Mouse (Mus musculus) lung, postnatal 0 days (tissue): Measurements from ENCODE around the gene Bmpr1a. TPM values are rescaled to one million over a fixed set of nuclear protein-coding genes. Genes with fewer than 3 reads are reported as not detected.

Experiments
- ATAC-seq: fragments of 200-750 bp; cut with Nextera tagmentation; 2 replicates; pipeline ENCODE4 v1.8.0; 2017; ENCODE audit warnings: moderate library complexity
- DNase-seq: peaks from one replicate; pipeline ENCODE4 v3.0.0-alpha.2; 2016; ENCODE audit warnings: low spot score
- H3K27ac ChIP-seq: fragments of 300-500 bp; sonication (generic); 2 replicates; pipeline ENCODE4 v1.5.1; 2014; ENCODE audit warnings: antibody characterized with exemption, mild to moderate bottlenecking, low read length, mixed read lengths
- H3K27me3 ChIP-seq: fragments of 300-500 bp; sonication (generic); replicated peaks from 2 replicates; pipeline ENCODE4 v1.6.1; 2014; ENCODE audit warnings: low read length, mixed read lengths; ENCODE audit not compliant: insufficient read depth
- H3K36me3 ChIP-seq: fragments of 300-500 bp; sonication (generic); 2 replicates; pipeline ENCODE4 v1.6.1; 2014; ENCODE audit warnings: low read length, mixed read lengths; ENCODE audit not compliant: insufficient read depth
- H3K4me1 ChIP-seq: fragments of 300-500 bp; sonication (generic); 2 replicates; pipeline ENCODE4 v1.6.1; 2014; ENCODE audit warnings: antibody characterized with exemption, low read depth, low read length, mixed read lengths; ENCODE audit not compliant: insufficient read depth
- H3K4me2 ChIP-seq: fragments of 300-500 bp; sonication (generic); replicated peaks from 2 replicates; pipeline ENCODE4 v1.6.1; 2014; ENCODE audit warnings: low read depth, mild to moderate bottlenecking, low read length, moderate library complexity, mixed read lengths
- H3K4me3 ChIP-seq: fragments of 300-500 bp; sonication (generic); 2 replicates; pipeline ENCODE4 v1.5.1; 2014; ENCODE audit warnings: low read depth, low read length
- H3K9ac ChIP-seq: fragments of 300-500 bp; sonication (generic); replicated peaks from 2 replicates; pipeline ENCODE4 v1.6.1; 2014; ENCODE audit warnings: low read depth, mild to moderate bottlenecking
- H3K9me3 ChIP-seq: fragments of 300-500 bp; sonication (generic); 2 replicates; pipeline ENCODE4 v1.6.1; 2016; ENCODE audit warnings: low read length, mixed read lengths
- CTCF ChIP-seq: IDR thresholded peaks from 2 replicates; pipeline ENCODE4 v1.5.1; 2016; ENCODE audit warnings: antibody characterized with exemption, mild to moderate bottlenecking
- EP300 ChIP-seq: IDR thresholded peaks from 2 replicates; pipeline ENCODE4 v1.6.1; 2016; ENCODE audit warnings: antibody characterized with exemption, mild to moderate bottlenecking, control low read depth
- WGBS: fragments of 180-500 bp; shearing (Covaris S2); extraction: QIAGEN DNeasy Blood & Tissue Kit; methylation state at CpG from one replicate; pipeline ENCODE4 v1.1.7; 2014; 5-methylcytosine and 5-hydroxymethylcytosine counted together
- polyA plus RNA-seq: library from polyadenylated mRNA; unstranded; fragments of >200 nt; fragmentation: Nextera tagmentation; extraction: Ambion mirVana; gene quantifications from 2 replicates; pipeline ENCODE4 v1.2.1, GENCODE M21; 2015

The Bmpr1a gene
- polyA plus RNA-seq, 1 experiment from 2014 or later: 19.6 TPM

DNA sequence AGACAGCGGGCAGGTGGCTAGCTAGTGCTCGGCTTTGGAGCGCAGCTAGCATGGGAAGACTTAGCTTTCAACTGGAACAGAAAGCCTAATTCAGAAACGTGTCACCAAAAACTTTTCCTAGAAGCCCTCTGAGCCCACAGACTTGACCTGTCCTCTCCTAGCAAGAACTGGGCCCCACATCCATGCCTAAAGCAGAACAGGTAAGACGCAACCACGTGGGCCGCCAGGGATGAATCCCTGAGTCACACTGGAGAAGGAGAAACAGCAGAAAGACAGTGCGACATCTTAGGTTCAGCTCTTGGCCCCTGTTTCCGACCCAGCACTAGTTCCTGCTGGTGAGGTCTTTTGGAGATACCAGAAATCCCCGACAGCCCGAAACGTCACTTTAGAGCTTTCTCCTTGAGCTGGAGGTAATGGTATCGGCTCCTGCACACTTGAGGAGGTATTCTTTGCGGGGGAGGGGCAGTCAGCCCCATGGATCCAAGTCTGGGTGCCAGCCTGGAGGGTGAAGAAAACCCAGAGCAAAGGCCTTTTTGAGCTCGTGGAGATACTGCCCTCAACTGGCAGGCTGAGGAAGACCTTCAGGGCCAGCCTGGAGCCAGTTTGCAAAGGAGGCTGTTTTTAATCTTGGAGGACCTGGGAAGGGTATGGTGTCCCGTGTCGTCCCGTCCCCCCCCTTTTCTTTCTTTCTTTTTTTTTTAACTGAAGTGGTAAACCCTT, 140.3 kb downstream of the Bmpr1a start:
- Histone ChIP-seq H3K27ac (no peak overlapping the region), H3K36me3 (no peaks in the 10 kb centered on the region), H3K4me3 (peak overlapping the region; percentile 35), H3K27me3 (no peaks in the 10 kb centered on the region), H3K4me1 (no peaks in the 10 kb centered on the region), H3K9me3 (no peaks in the 10 kb centered on the region), H3K4me2 (peak overlapping the region; percentile 58), H3K9ac (no peak overlapping the region; the same call in 1 of the 2 replicates)
- TF ChIP-seq CTCF (peak; percentile 85), EP300 (no peak)
- 26% methylated on average over 18 of the region's 18 CpGs for WGBS
- DNase-seq (peak; percentile 87), ATAC-seq (peak; percentile 73)

DNA sequence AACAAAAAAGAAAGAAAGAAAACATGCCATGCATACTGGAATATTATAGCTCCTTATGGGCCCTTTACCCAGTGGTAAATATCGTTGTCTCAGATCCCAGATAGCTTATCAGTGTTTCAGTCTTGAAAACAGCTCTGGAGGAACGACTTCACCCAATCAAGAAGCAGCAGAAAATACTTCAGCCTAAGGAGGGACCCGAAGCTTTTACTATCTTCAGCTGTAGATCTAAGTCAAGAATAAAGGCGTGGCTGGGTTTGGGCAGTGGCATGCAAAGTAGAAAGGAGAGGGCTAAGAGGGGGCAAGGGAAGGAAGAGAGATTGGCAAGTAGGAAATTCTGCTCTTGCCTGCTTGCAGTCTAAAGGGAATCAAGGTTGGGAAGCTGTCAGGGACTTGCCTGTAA, 141.0 kb downstream of the Bmpr1a start:
- no peaks in the 10 kb centered on the region for H3K4me1 ChIP-seq
- H3K9me3 ChIP-seq: no peaks in the 10 kb centered on the region
- H3K27me3 ChIP-seq: no peaks in the 10 kb centered on the region
- DNase-seq: no peak
- H3K36me3 ChIP-seq: no peaks in the 10 kb centered on the region
- no peak overlapping the region for H3K27ac ChIP-seq
- 31% methylated on average over 4 of the region's 4 CpGs for WGBS
- no peak for ATAC-seq
- H3K9ac ChIP-seq: no peak overlapping the region
- H3K4me3 ChIP-seq: no peak overlapping the region
- H3K4me2 ChIP-seq: no peak overlapping the region
- TF ChIP-seq CTCF: no peak
- no peak for TF ChIP-seq EP300

Other genes with a start within 250 kb of the Bmpr1a start
- gene Shld2, start 192.8 kb downstream of the Bmpr1a start, polyA plus RNA-seq: 7.5 and 9.7 TPM in 2 replicates
- gene Glud1, start 192.6 kb downstream of the Bmpr1a start, polyA plus RNA-seq: 63.2 and 64.3 TPM in 2 replicates
- gene Fam25c, start 147.9 kb downstream of the Bmpr1a start, polyA plus RNA-seq: 0.45 TPM in 1 of 2 replicates, not detected in the other
- gene Sncg, start 128.6 kb downstream of the Bmpr1a start, polyA plus RNA-seq: 2.1 and 2.2 TPM in 2 replicates
- gene Mmrn2, start 127.9 kb downstream of the Bmpr1a start, polyA plus RNA-seq: 15.4 and 16.5 TPM in 2 replicates
- gene 9230112D13Rik, start 19.5 kb upstream of the Bmpr1a start, polyA plus RNA-seq: not detected in 2 replicates
- 2.6 and 3.3 TPM in 2 replicates for gene Ldb3, start 85.3 kb upstream of the Bmpr1a start, polyA plus RNA-seq
- gene Opn4, start 96.8 kb upstream of the Bmpr1a start, polyA plus RNA-seq: 0.12 and 0.15 TPM in 2 replicates
- 19.9 and 22.7 TPM in 2 replicates for gene Wapl, start 170.6 kb upstream of the Bmpr1a start, polyA plus RNA-seq